Mouse (Mus musculus) neural tube, embryonic 14.5 days (tissue): Measurements from ENCODE around the gene Bin2. TPM values are rescaled to one million over a fixed set of nuclear protein-coding genes. Genes with fewer than 3 reads are reported as not detected.
"Not testable (repeated sequence)": the region's sequence is repeated elsewhere in the genome, so short reads cannot be mapped to it uniquely, and the experiment has no call there.

Experiments used
- ATAC-seq: fragments of 200-750 bp; cut with Nextera tagmentation; 2 replicates; pipeline ENCODE4 v1.8.0; 2017; ENCODE audit warnings: low read depth, mild to moderate bottlenecking, moderate TSS enrichment, moderate library complexity
- H3K27ac ChIP-seq: fragments of 300-500 bp; sonication (generic); 2 replicates; pipeline ENCODE4 v1.5.1; 2014; ENCODE audit warnings: low read depth, mild to moderate bottlenecking, control low read depth, low read length, moderate library complexity, mixed read lengths
- H3K27me3 ChIP-seq: fragments of 300-500 bp; sonication (generic); 2 replicates; pipeline ENCODE4 v1.6.1; 2014; ENCODE audit warnings: low read length; ENCODE audit not compliant: control insufficient read depth, insufficient read depth
- H3K36me3 ChIP-seq: fragments of 300-500 bp; sonication (generic); 2 replicates; pipeline ENCODE4 v1.6.1; 2014; ENCODE audit warnings: low read length, mixed read lengths; ENCODE audit not compliant: control insufficient read depth, insufficient read depth
- H3K4me1 ChIP-seq: fragments of 300-500 bp; sonication (generic); 2 replicates; pipeline ENCODE4 v1.6.1; 2014; ENCODE audit warnings: low read length; ENCODE audit not compliant: control insufficient read depth, insufficient read depth
- H3K4me2 ChIP-seq: fragments of 300-500 bp; sonication (generic); 2 replicates; pipeline ENCODE4 v1.6.1; 2014; ENCODE audit warnings: mild to moderate bottlenecking, low read depth, low read length, control low read depth
- H3K4me3 ChIP-seq: fragments of 300-500 bp; sonication (generic); 2 replicates; pipeline ENCODE4 v1.5.1; 2014; ENCODE audit warnings: low read depth, low read length, control low read depth, mixed read lengths
- H3K9ac ChIP-seq: fragments of 300-500 bp; sonication (generic); replicated peaks from 2 replicates; pipeline ENCODE4 v1.6.1; 2014; ENCODE audit warnings: low read depth, mild to moderate bottlenecking, control low read depth, low read length, mixed read lengths
- H3K9me3 ChIP-seq: fragments of 300-500 bp; sonication (generic); 2 replicates; pipeline ENCODE4 v1.6.1; 2016; ENCODE audit warnings: low read length; ENCODE audit not compliant: control insufficient read depth
- WGBS: fragments of 180-500 bp; shearing (Covaris S2); extraction: QIAGEN DNeasy Blood & Tissue Kit; methylation state at CpG from one replicate; pipeline ENCODE4 v1.1.7; 2014; 5-methylcytosine and 5-hydroxymethylcytosine counted together
- polyA plus RNA-seq: library from polyadenylated mRNA; unstranded; fragments of >200 nt; fragmentation: Nextera tagmentation; extraction: Ambion mirVana; gene quantifications from 2 replicates; pipeline ENCODE4 v1.2.1, GENCODE M21; 2014

Bin2 gene
- polyA plus RNA-seq, 1 experiment from 2014 or later, result 1.4 TPM

GRCm38 (mm10) chr15:100614218-100614995 is 54.9 kb downstream of the Bin2 start:
- Histone ChIP-seq H3K4me1 (peaks cover 11% of the 10 kb centered on the region; the same call in 1 of the 2 replicates), H3K4me3 (peak overlapping the region; percentile 83), H3K36me3 (peaks cover 14% of the 10 kb centered on the region), H3K27me3 (no peaks in the 10 kb centered on the region), H3K9me3 (no peaks in the 10 kb centered on the region), H3K27ac (peak overlapping the region; percentile 97), H3K4me2 (peak overlapping the region; percentile 76), H3K9ac (peak overlapping the region; percentile 93)
- WGBS, result 10% methylated on average over 43 of the region's 43 CpGs
- peak; percentile 2; the same call in 1 of the 2 replicates for ATAC-seq

DNA sequence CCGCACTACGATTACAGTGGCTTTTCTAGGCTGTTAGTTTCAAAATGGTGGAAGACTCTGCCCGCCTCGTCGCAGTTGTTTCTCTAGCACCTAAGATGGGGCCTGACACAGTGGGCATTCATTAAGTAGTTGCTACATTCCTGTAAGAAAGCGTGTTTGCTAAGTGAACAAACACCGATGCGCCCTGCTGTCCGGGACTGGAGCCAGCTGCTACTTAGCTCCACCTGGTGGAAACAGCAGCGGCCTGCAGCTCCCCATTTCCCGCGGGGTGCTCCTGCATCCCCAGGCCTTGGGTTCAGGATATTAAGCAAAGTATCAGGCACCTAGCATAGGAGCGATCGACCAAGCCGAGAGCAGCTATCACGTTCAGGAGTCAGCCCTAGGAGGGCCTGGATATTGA is 55.8 kb downstream of the Bin2 start:
- Histone ChIP-seq H3K4me2 (peak overlapping the region; percentile 33; the same call in 1 of the 2 replicates), H3K36me3 (peaks cover 6% of the 10 kb centered on the region), H3K27me3 (no peaks in the 10 kb centered on the region), H3K4me1 (peaks cover 11% of the 10 kb centered on the region; the same call in 1 of the 2 replicates), H3K9ac (no peak overlapping the region), H3K4me3 (no peak overlapping the region), H3K27ac (no peak overlapping the region), H3K9me3 (no peaks in the 10 kb centered on the region)
- no peak for ATAC-seq
- 9% methylated on average over 16 of the region's 16 CpGs for WGBS

- H3K4me3 ChIP-seq, result no peak overlapping the region
- H3K9ac ChIP-seq, result no peak overlapping the region
- H3K4me2 ChIP-seq, result no peak overlapping the region
- H3K9me3 ChIP-seq, result no peaks in the 10 kb centered on the region
- WGBS, result 73% methylated on average over 2 of the region's 2 CpGs
- H3K36me3 ChIP-seq, result no peaks in the 10 kb centered on the region
- no peak overlapping the region for H3K27ac ChIP-seq
- no peak for ATAC-seq
- peaks cover 11% of the 10 kb centered on the region; the same call in 1 of the 2 replicates for H3K4me1 ChIP-seq
- no peaks in the 10 kb centered on the region for H3K27me3 ChIP-seq
These were observed 56.9 kb downstream of the Bin2 start for GRCm38 (mm10) chr15:100612432-100612831.

GRCm38 (mm10) chr15:100611951-100612350 is 57.4 kb downstream of the Bin2 start:
- Histone ChIP-seq H3K27me3 (no peaks in the 10 kb centered on the region), H3K4me1 (peaks cover 11% of the 10 kb centered on the region; the same call in 1 of the 2 replicates), H3K9ac (no peak overlapping the region), H3K27ac (no peak overlapping the region), H3K36me3 (no peaks in the 10 kb centered on the region), H3K4me2 (no peak overlapping the region), H3K4me3 (no peak overlapping the region), H3K9me3 (no peaks in the 10 kb centered on the region)
- no peak for ATAC-seq
- WGBS, result 90% methylated on average over 7 of the region's 7 CpGs

- 92% methylated on average over 8 of the region's 8 CpGs for WGBS
- ATAC-seq, H3K36me3 ChIP-seq, H3K9me3 ChIP-seq, H3K4me3 ChIP-seq, H3K27ac ChIP-seq, H3K27me3 ChIP-seq, H3K9ac ChIP-seq, H3K4me2 ChIP-seq, H3K4me1 ChIP-seq: not testable (repeated sequence)
These were observed 62.7 kb downstream of the Bin2 start for GRCm38 (mm10) chr15:100606677-100607076.

GRCm38 (mm10) chr15:100601669-100602068 is 67.7 kb downstream of the Bin2 start:
- no peak overlapping the region for H3K4me2 ChIP-seq
- no peaks in the 10 kb centered on the region for H3K9me3 ChIP-seq
- peaks cover 12% of the 10 kb centered on the region for H3K4me1 ChIP-seq
- H3K36me3 ChIP-seq, result no peaks in the 10 kb centered on the region
- 49% methylated on average over 3 of the region's 3 CpGs for WGBS
- no peak overlapping the region for H3K9ac ChIP-seq
- no peak for ATAC-seq
- no peak overlapping the region for H3K27ac ChIP-seq
- H3K27me3 ChIP-seq, result 0 out of 2 replicates have a peak, but pooled peaks cover 2% of the 10 kb centered on the region
- H3K4me3 ChIP-seq, result no peak overlapping the region

- H3K36me3 ChIP-seq, result no peaks in the 10 kb centered on the region
- 0 out of 2 replicates have a peak, but pooled peaks cover 2% of the 10 kb centered on the region for H3K27me3 ChIP-seq
- H3K4me1 ChIP-seq, result peaks cover 12% of the 10 kb centered on the region
- no peak overlapping the region for H3K27ac ChIP-seq
- H3K4me3 ChIP-seq, result no peak overlapping the region
- no peaks in the 10 kb centered on the region for H3K9me3 ChIP-seq
- no peak overlapping the region for H3K9ac ChIP-seq
- H3K4me2 ChIP-seq, result peak overlapping the region; percentile 57
- no peak for ATAC-seq
- 15% methylated on average over 21 of the region's 21 CpGs for WGBS
These were observed 68.6 kb downstream of the Bin2 start for GRCm38 (mm10) chr15:100600696-100601272.

- WGBS, result under 1% methylated on average over 34 of the region's 35 CpGs
- Histone ChIP-seq H3K4me2 (peak overlapping the region; percentile 57), H3K4me1 (peaks cover 12% of the 10 kb centered on the region), H3K9ac (peak overlapping the region; percentile 96), H3K9me3 (no peaks in the 10 kb centered on the region), H3K36me3 (no peaks in the 10 kb centered on the region), H3K4me3 (peak overlapping the region; percentile 79), H3K27me3 (0 out of 2 replicates have a peak, but pooled peaks cover 2% of the 10 kb centered on the region), H3K27ac (peak overlapping the region; percentile 87)
- peak; percentile 72 for ATAC-seq
These were observed 69.2 kb downstream of the Bin2 start for GRCm38 (mm10) chr15:100600047-100600695.
